Mouse (Mus musculus): ENCODE measurements around the gene Arrdc2. TPM values are rescaled to one million over a fixed set of nuclear protein-coding genes. Genes with fewer than 3 reads are reported as not detected.

The Arrdc2 gene
- 20.4 and 27.4 TPM in 2 replicates for polyA plus RNA-seq (2012; rRNA removed)

GRCm38 (mm10) chr8:70839408-70840351, at the start of gene Arrdc2:
Gene Arrdc2 (minus strand): TSS chr8:70839720.
- DNase-seq (ENCODE audit: low spot score), result peak; percentile 90

GRCm38 (mm10) chr8:70887669-70888068, 48.1 kb upstream of the Arrdc2 start:
- no peak for DNase-seq (ENCODE audit: low spot score)

GRCm38 (mm10) chr8:70885612-70886011, 46.1 kb upstream of the Arrdc2 start:
- no peak for DNase-seq (ENCODE audit: low spot score)

- no peak for DNase-seq (ENCODE audit: low spot score)
Observed at GRCm38 (mm10) chr8:70884683-70885082, 45.2 kb upstream of the Arrdc2 start.

GRCm38 (mm10) chr8:70884186-70884585, 44.7 kb upstream of the Arrdc2 start:
- DNase-seq (ENCODE audit: low spot score), result no peak

- DNase-seq (ENCODE audit: low spot score), result no peak
Observed at GRCm38 (mm10) chr8:70880546-70880945, 41.0 kb upstream of the Arrdc2 start.

- no peak for DNase-seq (ENCODE audit: low spot score)
Observed at GRCm38 (mm10) chr8:70880126-70880525, 40.6 kb upstream of the Arrdc2 start.

GRCm38 (mm10) chr8:70879500-70879899, 40.0 kb upstream of the Arrdc2 start:
- DNase-seq (ENCODE audit: low spot score), result no peak

- no peak for DNase-seq (ENCODE audit: low spot score)
Observed at GRCm38 (mm10) chr8:70878178-70878577, 38.7 kb upstream of the Arrdc2 start.

- no peak for DNase-seq (ENCODE audit: low spot score)
Observed at GRCm38 (mm10) chr8:70876382-70876781, 36.9 kb upstream of the Arrdc2 start.

GRCm38 (mm10) chr8:70874441-70874840, 34.9 kb upstream of the Arrdc2 start:
- no peak for DNase-seq (ENCODE audit: low spot score)

- peak; percentile 96 for DNase-seq (ENCODE audit: low spot score)
Observed at GRCm38 (mm10) chr8:70873364-70873985, 34.0 kb upstream of the Arrdc2 start, which contains the start of gene Ccdc124. Gene Ccdc124 (minus strand): TSS chr8:70873935.

GRCm38 (mm10) chr8:70872643-70873363, 33.3 kb upstream of the Arrdc2 start:
- no peak for DNase-seq (ENCODE audit: low spot score)

- no peak for DNase-seq (ENCODE audit: low spot score)
Observed at GRCm38 (mm10) chr8:70871195-70871807, 31.8 kb upstream of the Arrdc2 start.

GRCm38 (mm10) chr8:70869601-70870041, 30.1 kb upstream of the Arrdc2 start:
- no peak for DNase-seq (ENCODE audit: low spot score)

- DNase-seq (ENCODE audit: low spot score), result no peak
Observed at GRCm38 (mm10) chr8:70869199-70869571, 29.7 kb upstream of the Arrdc2 start.

GRCm38 (mm10) chr8:70868559-70869198, 29.2 kb upstream of the Arrdc2 start:
- DNase-seq (ENCODE audit: low spot score), result no peak

- DNase-seq (ENCODE audit: low spot score), result no peak
Observed at GRCm38 (mm10) chr8:70866566-70866965, 27.0 kb upstream of the Arrdc2 start.

GRCm38 (mm10) chr8:70866001-70866520, 26.5 kb upstream of the Arrdc2 start:
- no peak for DNase-seq (ENCODE audit: low spot score)

GRCm38 (mm10) chr8:70865350-70866000, 26.0 kb upstream of the Arrdc2 start:
- peak; percentile 97 for DNase-seq (ENCODE audit: low spot score)

Measured in urinary bladder, adult 2 months (tissue).